Mouse (Mus musculus) hindbrain, embryonic 11.5 days (tissue): ENCODE measurements around the gene Hist1h4c. TPM values are rescaled to one million over a fixed set of nuclear protein-coding genes. Genes with fewer than 3 reads are reported as not detected.
"Not testable (repeated sequence)": the region's sequence is repeated elsewhere in the genome, so short reads cannot be mapped to it uniquely, and the experiment has no call there.

ENCODE experiments used
- ATAC-seq: fragments of 200-750 bp; cut with Nextera tagmentation; 2 replicates; pipeline ENCODE4 v1.8.0; 2017; ENCODE audit warnings: mild to moderate bottlenecking, moderate TSS enrichment, moderate library complexity; ENCODE audit not compliant: low FRiP score
- DNase-seq: peaks from one replicate; pipeline ENCODE4 v3.0.0-alpha.2; 2015; ENCODE audit warnings: low spot score
- H3K27ac ChIP-seq: fragments of 300-500 bp; sonication (generic); 2 replicates; pipeline ENCODE4 v1.5.1; 2014; ENCODE audit warnings: mild to moderate bottlenecking, low read depth, low read length
- H3K27me3 ChIP-seq: fragments of 300-500 bp; sonication (generic); 2 replicates; pipeline ENCODE4 v1.6.1; 2014; ENCODE audit warnings: mild to moderate bottlenecking, low read length, moderate library complexity, mixed read lengths; ENCODE audit not compliant: control insufficient read depth, insufficient read depth
- H3K36me3 ChIP-seq: fragments of 300-500 bp; sonication (generic); 2 replicates; pipeline ENCODE4 v1.6.1; 2014; ENCODE audit warnings: mild to moderate bottlenecking, low read length, moderate library complexity, mixed read lengths; ENCODE audit not compliant: control insufficient read depth, insufficient read depth
- H3K4me1 ChIP-seq: fragments of 300-500 bp; sonication (generic); replicated peaks from 2 replicates; pipeline ENCODE4 v1.6.1; 2014; ENCODE audit warnings: low read length, mixed read lengths; ENCODE audit not compliant: control insufficient read depth, insufficient read depth
- H3K4me2 ChIP-seq: fragments of 300-500 bp; sonication (generic); replicated peaks from 2 replicates; pipeline ENCODE4 v1.6.1; 2014; ENCODE audit warnings: mild to moderate bottlenecking, low read depth, low read length
- H3K4me3 ChIP-seq: fragments of 300-500 bp; sonication (generic); 2 replicates; pipeline ENCODE4 v1.5.1; 2014; ENCODE audit warnings: low read depth, low read length
- H3K9ac ChIP-seq: fragments of 300-500 bp; sonication (generic); 2 replicates; pipeline ENCODE4 v1.6.1; 2014; ENCODE audit warnings: low read depth, low read length
- H3K9me3 ChIP-seq: fragments of 300-500 bp; sonication (generic); 2 replicates; pipeline ENCODE4 v1.6.1; 2016; ENCODE audit warnings: low read length; ENCODE audit not compliant: control insufficient read depth
- WGBS: fragments of 180-500 bp; shearing (Covaris S2); extraction: QIAGEN DNeasy Blood & Tissue Kit; methylation state at CpG from one replicate; pipeline ENCODE4 v1.1.7; 2014; 5-methylcytosine and 5-hydroxymethylcytosine counted together
- polyA plus RNA-seq: library from polyadenylated mRNA; unstranded; fragments of >200 nt; fragmentation: Nextera tagmentation; extraction: Ambion mirVana; gene quantifications from 2 replicates; pipeline ENCODE4 v1.2.1, GENCODE M21; 2014

Hist1h4c gene
- 4.5 and 4.9 TPM in 2 replicates for polyA plus RNA-seq

DNA sequence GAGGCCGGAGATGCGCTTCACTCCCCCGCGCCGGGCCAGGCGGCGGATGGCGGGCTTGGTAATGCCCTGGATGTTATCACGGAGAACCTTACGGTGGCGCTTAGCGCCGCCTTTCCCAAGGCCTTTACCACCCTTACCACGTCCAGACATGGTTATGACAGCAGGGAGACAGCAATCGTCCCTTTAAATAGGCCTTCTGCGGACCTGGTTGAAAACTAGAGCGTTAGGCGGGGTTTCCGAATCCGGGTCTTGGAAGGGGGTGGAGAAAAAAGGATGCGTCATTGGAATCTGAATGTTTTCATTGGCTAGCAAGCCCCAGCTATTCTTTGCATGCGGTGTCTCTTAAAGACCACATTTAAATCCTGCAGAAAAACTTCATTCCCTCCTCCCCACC lies at the start of gene Hist1h4c:
TSS of gene Hist1h4c (minus strand) at position 155 of the 394 bp plus-strand sequence.
- Histone ChIP-seq H3K27ac (peak within 1 kb of the TSS; percentile 71), H3K9ac (peak within 1 kb of the TSS; percentile 56), H3K36me3 (no peaks in the 10 kb centered on the region), H3K9me3 (no peaks in the 10 kb centered on the region), H3K4me3 (peak within 1 kb of the TSS; percentile 42), H3K4me2 (peak within 1 kb of the TSS; percentile 49), H3K27me3 (no peaks in the 10 kb centered on the region), H3K4me1 (no peaks in the 10 kb centered on the region)
- under 1% methylated on average over 20 of the region's 22 CpGs for WGBS
- ATAC-seq (peak; percentile 97), DNase-seq (peak; percentile 99)

DNA sequence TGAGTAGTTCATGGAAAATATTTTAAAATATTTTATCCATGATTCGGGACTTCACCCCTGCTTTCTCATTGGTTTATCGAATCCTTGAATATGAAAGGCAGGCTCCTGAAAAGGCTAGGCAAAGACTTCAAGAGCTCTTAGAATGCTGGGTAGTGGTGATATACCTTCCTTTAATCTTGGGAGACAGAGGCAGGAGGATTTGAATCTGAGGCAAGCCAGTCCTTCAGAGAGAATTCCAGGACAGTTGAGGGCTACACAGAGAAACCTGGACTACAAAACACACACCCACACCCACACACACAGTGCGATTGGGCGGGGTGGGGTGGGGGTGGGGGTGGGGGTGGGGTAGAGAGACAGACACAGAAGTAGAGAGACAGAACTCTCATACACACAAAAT lies 49.6 kb upstream of the Hist1h4c start:
- peaks cover 4% of the 10 kb centered on the region; the same call in 1 of the 2 replicates for H3K4me1 ChIP-seq
- WGBS = 11% methylated on average over 4 of the region's 4 CpGs
- DNase-seq = peak; percentile 40
- H3K9ac ChIP-seq = peak overlapping the region; percentile 16; the same call in 1 of the 2 replicates
- H3K9me3 ChIP-seq = no peaks in the 10 kb centered on the region
- H3K36me3 ChIP-seq = no peaks in the 10 kb centered on the region
- no peak overlapping the region for H3K4me3 ChIP-seq
- no peaks in the 10 kb centered on the region for H3K27me3 ChIP-seq
- peak overlapping the region; percentile 93 for H3K27ac ChIP-seq
- peak overlapping the region; percentile 24; the same call in 1 of the 2 replicates for H3K4me2 ChIP-seq
- no peak for ATAC-seq

DNA sequence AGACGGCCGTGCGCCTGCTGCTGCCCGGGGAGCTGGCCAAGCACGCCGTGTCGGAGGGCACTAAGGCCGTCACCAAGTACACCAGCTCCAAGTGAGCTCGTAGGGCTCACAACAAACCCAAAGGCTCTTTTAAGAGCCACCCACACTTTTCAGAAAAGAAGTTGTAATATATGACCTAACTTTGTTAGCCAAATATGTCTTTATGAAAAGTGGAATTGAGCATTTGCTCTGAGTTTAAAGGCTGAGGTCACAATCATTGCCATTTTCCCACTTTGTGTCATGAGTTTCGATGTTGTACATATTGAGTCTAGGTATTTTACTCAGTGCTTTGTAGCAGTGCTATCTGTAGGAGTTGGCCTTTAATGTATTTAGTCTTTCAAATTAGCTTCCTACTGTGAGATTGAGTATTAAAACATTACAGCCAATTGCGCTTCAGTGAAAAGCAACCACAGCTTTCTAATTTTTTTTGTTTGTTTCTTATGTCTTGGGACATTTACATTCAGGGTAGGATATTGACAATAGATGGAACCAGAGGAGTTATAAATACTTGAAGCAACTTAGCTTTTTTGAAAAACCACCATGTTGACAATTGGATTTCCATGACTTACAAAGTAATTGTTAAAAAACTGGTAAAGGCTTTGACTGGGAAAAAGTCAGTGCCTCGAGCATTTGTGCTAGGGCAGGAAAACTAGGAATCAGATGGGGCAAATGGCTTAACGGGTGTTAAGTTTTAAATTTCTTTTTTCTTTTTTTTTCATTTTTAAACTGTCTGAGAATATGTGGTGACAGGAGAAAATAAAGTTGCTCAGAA lies 49.0 kb upstream of the Hist1h4c start:
- Histone ChIP-seq H3K27me3 (no peaks in the 10 kb centered on the region), H3K36me3 (no peaks in the 10 kb centered on the region), H3K9ac (peak overlapping the region; percentile 54), H3K4me1 (peaks cover 4% of the 10 kb centered on the region; the same call in 1 of the 2 replicates), H3K4me2 (peak overlapping the region; percentile 59), H3K4me3 (peak overlapping the region; percentile 31), H3K27ac (peak overlapping the region; percentile 93), H3K9me3 (no peaks in the 10 kb centered on the region)
- DNase-seq = peak; percentile 61
- 2% methylated on average over 9 of the region's 13 CpGs for WGBS
- peak; percentile 19 for ATAC-seq

DNA sequence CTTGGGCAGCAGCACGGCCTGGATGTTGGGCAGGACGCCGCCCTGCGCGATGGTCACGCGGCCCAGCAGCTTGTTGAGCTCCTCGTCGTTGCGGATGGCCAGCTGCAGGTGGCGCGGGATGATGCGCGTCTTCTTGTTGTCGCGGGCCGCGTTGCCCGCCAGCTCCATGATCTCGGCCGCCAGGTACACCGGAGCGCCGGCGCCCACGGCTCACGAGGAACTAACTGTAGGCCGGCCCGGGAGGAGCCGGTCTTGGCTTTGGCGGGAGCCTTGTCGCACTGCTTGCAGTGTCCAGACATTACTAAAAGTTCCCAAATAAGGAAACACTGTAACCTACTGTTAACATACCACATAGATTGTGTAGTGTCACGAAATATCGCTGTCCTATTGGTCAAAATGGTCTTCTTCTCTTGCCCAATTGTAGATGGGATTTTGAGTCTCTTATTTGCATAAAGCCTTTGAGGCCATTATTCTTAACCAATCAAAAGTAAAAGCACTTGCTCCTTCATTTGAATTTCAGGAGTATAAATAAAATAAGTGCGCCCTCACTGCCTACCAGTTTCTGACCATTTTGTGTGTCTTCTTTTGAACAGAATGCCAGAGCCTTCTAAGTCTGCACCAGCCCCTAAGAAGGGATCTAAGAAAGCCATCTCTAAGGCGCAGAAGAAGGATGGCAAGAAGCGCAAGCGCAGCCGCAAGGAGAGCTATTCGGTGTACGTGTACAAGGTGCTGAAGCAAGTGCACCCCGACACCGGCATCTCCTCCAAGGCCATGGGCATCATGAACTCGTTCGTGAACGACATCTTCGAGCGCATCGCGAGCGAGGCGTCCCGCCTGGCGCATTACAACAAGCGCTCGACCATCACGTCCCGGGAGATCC lies 48.2 kb upstream of the Hist1h4c start, which contains the start of gene Hist1h2bb:
TSS of gene Hist1h2bb (plus strand) at position 534 of the 880 bp plus-strand sequence.
- 1% methylated on average over 36 of the region's 58 CpGs for WGBS
- not testable (repeated sequence) for H3K36me3 ChIP-seq, H3K4me1 ChIP-seq, H3K27me3 ChIP-seq, H3K9me3 ChIP-seq
- peak within 1 kb of the TSS; percentile 93 for H3K27ac ChIP-seq
- H3K4me2 ChIP-seq = peak within 1 kb of the TSS; percentile 59
- H3K9ac ChIP-seq = peak within 1 kb of the TSS; percentile 54
- H3K4me3 ChIP-seq = peak within 1 kb of the TSS; percentile 31
- DNase-seq (peak; percentile 76), ATAC-seq (peak; percentile 92)

DNA sequence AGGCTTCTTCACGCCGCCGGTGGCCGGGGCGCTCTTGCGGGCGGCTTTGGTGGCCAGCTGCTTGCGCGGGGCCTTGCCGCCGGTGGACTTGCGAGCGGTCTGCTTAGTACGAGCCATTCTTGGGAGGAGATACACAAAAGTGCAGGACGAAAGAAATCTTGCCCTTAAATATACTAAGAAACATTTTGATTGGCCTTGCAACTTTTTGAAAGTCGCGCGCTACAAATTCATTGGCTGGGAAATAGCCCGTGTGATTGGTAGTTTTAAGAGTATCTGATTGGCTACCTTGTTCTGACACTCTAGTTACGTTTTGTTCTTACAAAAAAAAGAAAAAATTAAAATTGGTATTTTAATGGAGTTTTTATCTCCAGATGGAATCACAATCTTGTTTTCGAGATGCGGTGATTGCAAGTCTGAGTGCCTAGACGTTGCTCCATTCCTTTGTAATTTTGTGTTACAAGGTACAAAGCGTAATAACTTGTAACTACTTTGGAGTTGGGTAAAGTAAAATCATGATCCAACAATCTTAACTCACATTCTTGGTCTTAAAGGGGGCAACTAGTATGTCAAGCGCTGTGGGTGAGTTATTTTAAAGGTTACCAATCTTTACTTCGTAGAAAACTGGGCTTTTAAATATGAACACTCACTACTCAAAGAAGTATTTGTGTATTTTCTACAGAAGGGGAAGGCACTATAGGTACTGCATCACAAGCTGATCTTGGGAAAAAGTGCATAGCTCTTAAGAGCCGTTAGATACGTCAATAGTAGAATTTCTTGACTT lies 47.3 kb upstream of the Hist1h4c start, which contains the start of gene Hist1h3c:
TSS of gene Hist1h3c (minus strand) at position 222 of the 781 bp plus-strand sequence.
- DNase-seq (peak; percentile 87), ATAC-seq (peak; percentile 74)
- Histone ChIP-seq H3K27me3 (no peaks in the 10 kb centered on the region), H3K9ac (peak within 1 kb of the TSS; percentile 40), H3K4me3 (peak within 1 kb of the TSS; percentile 31), H3K36me3 (no peaks in the 10 kb centered on the region), H3K9me3 (no peaks in the 10 kb centered on the region), H3K4me2 (peak within 1 kb of the TSS; percentile 59), H3K27ac (peak within 1 kb of the TSS; percentile 93), H3K4me1 (peaks cover 4% of the 10 kb centered on the region; the same call in 1 of the 2 replicates)
- WGBS = 1% methylated on average over 28 of the region's 28 CpGs

DNA sequence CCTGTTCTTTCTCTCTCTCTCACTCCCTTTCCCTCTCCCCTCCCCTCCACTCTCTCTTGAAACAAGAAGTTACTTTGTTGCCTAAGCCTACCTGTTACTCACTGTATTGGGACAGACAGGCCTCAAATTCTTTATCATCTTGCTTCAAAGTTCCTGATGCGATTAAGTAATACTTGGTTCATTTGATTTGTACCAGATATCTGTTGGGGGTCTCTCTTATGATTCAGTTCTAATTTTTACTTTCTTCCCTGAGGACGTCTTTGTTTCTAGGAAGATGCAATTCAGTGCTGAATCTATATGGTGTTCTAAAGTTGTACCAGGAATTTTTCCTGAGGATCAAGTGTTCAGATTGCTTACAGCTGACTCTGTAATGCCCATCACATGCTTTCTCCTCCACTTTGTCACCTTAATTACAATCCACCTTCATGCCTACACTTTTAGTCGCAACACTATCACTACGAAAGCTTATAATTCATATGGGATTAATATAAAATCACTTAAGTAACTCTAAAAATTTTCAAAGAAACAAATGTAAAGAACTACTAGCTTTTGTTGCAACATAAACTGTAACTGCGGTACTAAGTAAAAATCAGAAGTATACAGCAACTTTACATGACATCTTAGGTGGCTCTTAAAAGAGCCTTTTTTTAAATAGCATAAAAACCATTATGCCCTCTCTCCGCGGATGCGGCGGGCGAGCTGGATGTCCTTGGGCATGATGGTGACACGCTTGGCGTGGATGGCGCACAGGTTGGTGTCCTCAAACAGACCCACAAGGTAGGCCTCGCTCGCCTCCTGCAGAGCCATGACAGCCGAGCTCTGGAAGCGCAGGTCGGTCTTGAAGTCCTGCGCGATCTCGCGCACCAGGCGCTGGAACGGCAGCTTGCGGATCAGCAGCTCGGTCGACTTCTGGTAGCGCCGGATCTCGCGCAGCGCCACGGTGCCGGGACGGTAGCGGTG lies 46.4 kb upstream of the Hist1h4c start:
- ATAC-seq = no peak
- H3K27ac ChIP-seq = peak overlapping the region; percentile 66
- peak; percentile 43 for DNase-seq
- H3K4me3 ChIP-seq = peak overlapping the region; percentile 30
- 2% methylated on average over 13 of the region's 36 CpGs for WGBS
- H3K36me3 ChIP-seq = no peaks in the 10 kb centered on the region
- no peaks in the 10 kb centered on the region for H3K27me3 ChIP-seq
- peaks cover 7% of the 10 kb centered on the region; the same call in 1 of the 2 replicates for H3K4me1 ChIP-seq
- no peaks in the 10 kb centered on the region for H3K9me3 ChIP-seq
- peak overlapping the region; percentile 32; the same call in 1 of the 2 replicates for H3K9ac ChIP-seq
- peak overlapping the region; percentile 39 for H3K4me2 ChIP-seq

DNA sequence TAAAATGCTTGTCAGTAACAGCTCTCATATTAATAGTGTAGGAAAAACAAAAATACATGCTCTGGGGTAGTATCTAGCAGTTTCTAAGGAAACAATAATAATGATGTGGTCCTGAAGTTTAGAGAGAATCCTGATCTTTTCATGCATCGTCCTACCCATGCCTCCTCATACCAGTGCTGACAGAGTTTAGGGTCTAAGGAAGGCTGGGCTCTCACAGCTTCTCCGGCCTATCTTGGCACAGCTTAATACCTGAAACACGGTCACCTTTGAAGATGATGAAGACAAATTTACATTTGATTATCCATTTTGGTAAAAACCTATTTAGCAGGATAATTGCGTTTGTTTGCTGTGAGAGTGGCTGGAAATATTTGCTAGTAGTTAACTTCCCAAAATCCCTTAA lies 45.7 kb upstream of the Hist1h4c start:
- H3K36me3 ChIP-seq = no peaks in the 10 kb centered on the region
- peak overlapping the region; percentile 30; the same call in 1 of the 2 replicates for H3K4me3 ChIP-seq
- ATAC-seq (no peak), DNase-seq (peak; percentile 34)
- peaks cover 7% of the 10 kb centered on the region; the same call in 1 of the 2 replicates for H3K4me1 ChIP-seq
- 50% methylated on average over 4 of the region's 4 CpGs for WGBS
- peak overlapping the region; percentile 39 for H3K4me2 ChIP-seq
- H3K9ac ChIP-seq = peak overlapping the region; percentile 19; the same call in 1 of the 2 replicates
- peak overlapping the region; percentile 66 for H3K27ac ChIP-seq
- H3K27me3 ChIP-seq = no peaks in the 10 kb centered on the region
- H3K9me3 ChIP-seq = no peaks in the 10 kb centered on the region
